Mouse (Mus musculus) embryonic facial prominence, embryonic 11.5 days (tissue): ENCODE results near the gene Vav1. TPM values are rescaled to one million over a fixed set of nuclear protein-coding genes. Genes with fewer than 3 reads are reported as not detected.
"Not testable (repeated sequence)": the region's sequence is repeated elsewhere in the genome, so short reads cannot be mapped to it uniquely, and the experiment has no call there.

ENCODE experiments used
- ATAC-seq: fragments of 200-750 bp; cut with Nextera tagmentation; replicated peaks from 2 replicates; pipeline ENCODE4 v1.8.0; 2017; ENCODE audit warnings: low read depth; ENCODE audit not compliant: insufficient number of reproducible peaks, low FRiP score, low TSS enrichment
- DNase-seq: peaks from one replicate; pipeline ENCODE4 v3.0.0-alpha.2; 2015; ENCODE audit warnings: low spot score
- H3K27ac ChIP-seq: fragments of 300-500 bp; sonication (generic); replicated peaks from 2 replicates; pipeline ENCODE4 v1.5.1; 2014; ENCODE audit warnings: mild to moderate bottlenecking, low read depth, low read length, control low read depth
- H3K27me3 ChIP-seq: fragments of 300-500 bp; sonication (generic); 2 replicates; pipeline ENCODE4 v1.6.1; 2014; ENCODE audit warnings: mild to moderate bottlenecking, low read length, moderate library complexity, mixed read lengths; ENCODE audit not compliant: control insufficient read depth, insufficient read depth
- H3K36me3 ChIP-seq: fragments of 300-500 bp; sonication (generic); replicated peaks from 2 replicates; pipeline ENCODE4 v1.6.1; 2014; ENCODE audit warnings: low read depth, mild to moderate bottlenecking, low read length, moderate library complexity, mixed read lengths; ENCODE audit not compliant: control insufficient read depth, insufficient read depth
- H3K4me1 ChIP-seq: fragments of 300-500 bp; sonication (generic); 2 replicates; pipeline ENCODE4 v1.6.1; 2014; ENCODE audit warnings: low read length, mixed read lengths; ENCODE audit not compliant: control insufficient read depth, insufficient read depth
- H3K4me2 ChIP-seq: fragments of 300-500 bp; sonication (generic); 2 replicates; pipeline ENCODE4 v1.6.1; 2014; ENCODE audit warnings: low read depth, mild to moderate bottlenecking, control low read depth, low read length, moderate library complexity
- H3K4me3 ChIP-seq: fragments of 300-500 bp; sonication (generic); 2 replicates; pipeline ENCODE4 v1.5.1; 2014; ENCODE audit warnings: low read depth, low read length, control low read depth
- H3K9ac ChIP-seq: fragments of 300-500 bp; sonication (generic); replicated peaks from 2 replicates; pipeline ENCODE4 v1.6.1; 2014; ENCODE audit warnings: mild to moderate bottlenecking, control low read depth, low read length
- H3K9me3 ChIP-seq: fragments of 300-500 bp; sonication (generic); replicated peaks from 2 replicates; pipeline ENCODE4 v1.6.1; 2016; ENCODE audit warnings: mild to moderate bottlenecking, low read length, inconsistent platforms, mixed read lengths; ENCODE audit not compliant: control insufficient read depth
- WGBS: fragments of 180-500 bp; shearing (Covaris S2); extraction: QIAGEN DNeasy Blood & Tissue Kit; methylation state at CpG from one replicate; pipeline ENCODE4 v1.1.7; 2014; 5-methylcytosine and 5-hydroxymethylcytosine counted together
- polyA plus RNA-seq: library from polyadenylated mRNA; unstranded; fragments of >200 nt; fragmentation: Nextera tagmentation; extraction: Ambion mirVana; gene quantifications from 2 replicates; pipeline ENCODE4 v1.2.1, GENCODE M21; 2014

Gene Vav1
- polyA plus RNA-seq, 1 experiment from 2014 or later: 2.3 TPM

DNA sequence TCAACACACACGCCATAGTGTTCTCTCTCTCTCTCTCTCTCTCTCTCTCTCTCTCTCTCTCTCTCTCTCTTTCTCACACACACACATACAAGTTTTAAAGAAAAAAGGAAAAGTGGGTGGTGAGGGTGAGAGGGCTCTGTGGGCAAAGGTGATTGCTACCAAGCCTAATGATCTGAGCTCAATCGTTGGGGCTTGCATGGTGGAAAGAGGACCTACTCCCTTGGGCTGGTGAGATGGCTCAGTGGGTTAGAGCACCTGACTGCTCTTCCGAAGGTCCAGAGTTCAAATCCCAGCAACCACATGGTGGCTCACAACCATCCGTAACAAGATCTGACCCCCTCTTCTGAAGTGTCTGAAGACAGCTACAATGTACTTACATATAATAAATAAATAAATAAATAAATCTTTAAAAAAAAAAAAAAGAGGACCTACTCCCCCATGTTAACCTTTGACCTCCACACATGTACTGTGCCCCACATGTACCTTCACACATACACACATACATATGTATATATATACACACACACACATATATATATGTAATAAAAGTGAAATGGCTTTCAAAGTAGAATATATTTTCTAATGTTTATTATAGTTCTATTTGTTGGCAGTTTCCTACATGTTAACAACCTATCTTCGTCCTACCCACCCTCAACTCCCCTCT is 1.2 kb upstream of the Vav1 start:
- H3K4me3 ChIP-seq, ATAC-seq: not testable (repeated sequence)

DNA sequence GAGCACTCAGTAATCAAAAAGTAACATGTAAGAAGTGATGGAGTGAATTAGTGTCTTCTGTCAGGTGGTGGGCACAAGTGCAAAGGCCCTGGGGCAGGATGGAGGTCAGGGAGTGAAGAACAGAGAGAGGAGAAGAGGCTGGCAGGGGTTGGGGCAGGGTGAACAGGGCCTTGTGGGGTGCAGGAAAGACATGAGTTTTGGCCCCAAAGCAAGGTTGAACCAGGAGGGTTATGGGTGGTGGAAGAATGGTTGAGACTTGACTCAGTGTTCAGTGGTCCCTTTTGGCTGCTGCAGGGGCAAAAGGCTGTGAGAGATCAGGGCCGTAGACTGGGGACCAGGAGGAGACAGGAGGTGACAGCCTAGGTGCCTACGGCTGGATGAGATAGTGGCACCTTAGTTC is 363 bp upstream of the Vav1 start:
- Histone ChIP-seq H3K9ac (no peak overlapping the region), H3K36me3 (no peaks in the 10 kb centered on the region), H3K4me3 (no peak overlapping the region), H3K27ac (no peak overlapping the region), H3K9me3 (no peaks in the 10 kb centered on the region; the same call in 1 of the 2 replicates), H3K27me3 (peaks cover 20% of the 10 kb centered on the region), H3K4me2 (no peak overlapping the region), H3K4me1 (no peaks in the 10 kb centered on the region)
- ATAC-seq: no peak
- WGBS: 87% methylated on average over 2 of the region's 2 CpGs
- DNase-seq: no peak

More for the DNA sequence above, 1.2 kb upstream of the Vav1 start:
- not testable (repeated sequence) for H3K4me1 ChIP-seq, H3K9me3 ChIP-seq, H3K4me2 ChIP-seq, H3K36me3 ChIP-seq, DNase-seq, H3K27ac ChIP-seq, H3K9ac ChIP-seq
- peaks cover 20% of the 10 kb centered on the region for H3K27me3 ChIP-seq
- WGBS: 84% methylated on average over 4 of the region's 5 CpGs

DNA sequence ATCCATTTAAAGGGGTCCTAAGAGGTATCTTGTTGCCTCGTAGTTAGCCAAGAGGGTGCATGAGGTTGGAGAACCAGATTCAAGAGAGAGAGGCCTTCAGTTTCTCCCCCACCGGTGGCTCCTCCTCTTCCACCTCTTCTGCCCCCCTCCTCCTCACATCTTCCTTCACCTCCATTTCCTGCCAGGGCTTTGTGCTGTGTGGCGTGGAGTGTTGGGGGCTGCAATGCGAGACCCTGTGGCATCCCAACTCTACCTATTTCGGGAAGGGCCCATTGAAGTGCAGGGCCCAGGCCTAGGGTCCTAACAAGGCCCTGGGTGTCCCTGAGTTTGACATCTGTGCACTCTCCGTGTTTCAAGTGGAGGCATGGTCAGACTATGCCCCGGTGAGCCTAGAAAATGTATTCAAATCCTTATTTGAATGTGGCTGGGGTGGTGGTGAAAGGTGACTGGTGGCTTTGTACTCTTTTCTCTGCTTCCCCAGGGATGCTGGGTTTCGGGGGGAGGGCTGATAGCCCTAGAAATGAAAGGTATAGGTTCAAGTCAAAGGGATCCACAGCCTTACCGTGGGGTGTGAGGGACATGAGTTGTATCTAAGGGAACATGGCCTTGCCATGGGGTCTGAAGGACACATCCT is 808 bp downstream of the Vav1 start:
- Histone ChIP-seq H3K36me3 (no peaks in the 10 kb centered on the region), H3K9me3 (no peaks in the 10 kb centered on the region; the same call in 1 of the 2 replicates), H3K9ac (no peak overlapping the region), H3K27ac (no peak overlapping the region), H3K27me3 (peaks cover 14% of the 10 kb centered on the region), H3K4me3 (no peak overlapping the region), H3K4me2 (no peak overlapping the region), H3K4me1 (no peaks in the 10 kb centered on the region)
- ATAC-seq: no peak
- WGBS: 49% methylated on average over 9 of the region's 9 CpGs
- DNase-seq: no peak

GRCm38 (mm10) chr17:57280411-57280810 is 1.5 kb downstream of the Vav1 start:
- Histone ChIP-seq H3K4me3 (no peak overlapping the region), H3K9me3 (no peaks in the 10 kb centered on the region; the same call in 1 of the 2 replicates), H3K9ac (no peak overlapping the region), H3K4me1 (no peaks in the 10 kb centered on the region), H3K4me2 (no peak overlapping the region), H3K27me3 (peaks cover 7% of the 10 kb centered on the region), H3K27ac (no peak overlapping the region), H3K36me3 (no peaks in the 10 kb centered on the region)
- DNase-seq (no peak), ATAC-seq (no peak)
- WGBS: 85% methylated on average over 3 of the region's 3 CpGs

DNA sequence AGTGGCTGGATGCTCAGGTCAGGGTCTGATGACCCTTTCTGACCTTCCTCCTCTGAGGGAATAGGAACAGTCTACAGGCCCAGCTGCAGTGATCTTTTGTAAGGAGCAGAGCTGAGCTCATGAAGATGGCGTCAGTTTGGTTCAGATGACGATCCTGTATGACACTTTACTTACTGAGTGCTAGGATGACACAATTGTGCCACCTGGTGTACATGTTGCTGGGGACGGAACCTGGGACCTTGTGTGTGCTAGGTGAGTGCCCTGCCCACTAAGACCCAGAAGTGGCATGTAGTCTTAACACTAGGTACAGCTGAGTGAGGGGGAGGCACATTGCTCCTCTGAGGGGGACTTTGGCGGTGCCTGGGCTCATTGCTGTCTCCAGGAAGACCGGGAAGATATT is 5.0 kb downstream of the Vav1 start:
- no peaks in the 10 kb centered on the region for H3K27me3 ChIP-seq
- H3K9me3 ChIP-seq: no peaks in the 10 kb centered on the region; the same call in 1 of the 2 replicates
- H3K9ac ChIP-seq: no peak overlapping the region
- no peaks in the 10 kb centered on the region for H3K36me3 ChIP-seq
- H3K4me1 ChIP-seq: no peaks in the 10 kb centered on the region
- no peak overlapping the region for H3K27ac ChIP-seq
- H3K4me3 ChIP-seq: no peak overlapping the region
- H3K4me2 ChIP-seq: no peak overlapping the region
- 70% methylated on average over 5 of the region's 5 CpGs for WGBS
- DNase-seq (no peak), ATAC-seq (no peak)

- WGBS: 53% methylated on average over 2 of the region's 2 CpGs
- no peaks in the 10 kb centered on the region; the same call in 1 of the 2 replicates for H3K9me3 ChIP-seq
- DNase-seq (no peak), ATAC-seq (no peak)
- no peak overlapping the region for H3K4me2 ChIP-seq
- H3K9ac ChIP-seq: no peak overlapping the region
- no peaks in the 10 kb centered on the region for H3K36me3 ChIP-seq
- no peaks in the 10 kb centered on the region for H3K4me1 ChIP-seq
- H3K27ac ChIP-seq: no peak overlapping the region
- no peaks in the 10 kb centered on the region for H3K27me3 ChIP-seq
- H3K4me3 ChIP-seq: no peak overlapping the region
Observed at GRCm38 (mm10) chr17:57285077-57285476, 6.2 kb downstream of the Vav1 start.

- H3K27ac ChIP-seq: no peak overlapping the region
- H3K9ac ChIP-seq: no peak overlapping the region
- no peaks in the 10 kb centered on the region for H3K4me1 ChIP-seq
- no peaks in the 10 kb centered on the region for H3K36me3 ChIP-seq
- no peak overlapping the region for H3K4me2 ChIP-seq
- H3K9me3 ChIP-seq: no peaks in the 10 kb centered on the region; the same call in 1 of the 2 replicates
- ATAC-seq (no peak), DNase-seq (no peak)
- WGBS: 78% methylated on average over 8 of the region's 8 CpGs
- H3K4me3 ChIP-seq: no peak overlapping the region
- no peaks in the 10 kb centered on the region for H3K27me3 ChIP-seq
Observed at GRCm38 (mm10) chr17:57286718-57287355, 7.9 kb downstream of the Vav1 start.

DNA sequence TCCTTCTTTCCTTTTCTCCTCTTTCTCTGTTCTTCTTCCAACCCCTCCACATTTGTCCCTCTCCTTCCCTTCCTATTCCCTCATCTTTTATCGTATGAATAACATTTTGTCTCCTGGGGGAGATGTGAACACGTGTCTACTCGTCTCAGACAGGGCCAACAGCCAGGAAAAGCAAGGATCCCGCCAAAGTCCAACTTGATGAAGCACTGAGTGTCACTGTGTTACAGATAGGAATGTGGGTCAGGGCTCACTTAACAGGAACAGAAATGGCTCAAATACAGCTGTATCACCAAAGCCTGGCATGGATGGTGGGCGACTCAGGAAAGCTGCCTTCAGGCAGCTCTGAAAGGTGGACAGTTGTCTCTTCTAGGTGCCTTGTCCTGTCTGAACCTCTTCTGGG is 10.4 kb downstream of the Vav1 start:
- no peak overlapping the region for H3K27ac ChIP-seq
- H3K4me1 ChIP-seq: no peaks in the 10 kb centered on the region
- ATAC-seq (no peak), DNase-seq (no peak)
- no peaks in the 10 kb centered on the region for H3K36me3 ChIP-seq
- H3K9me3 ChIP-seq: no peaks in the 10 kb centered on the region
- H3K4me2 ChIP-seq: no peak overlapping the region
- no peak overlapping the region for H3K9ac ChIP-seq
- H3K27me3 ChIP-seq: no peaks in the 10 kb centered on the region
- no peak overlapping the region for H3K4me3 ChIP-seq
- WGBS: 90% methylated on average over 5 of the region's 5 CpGs
